Mouse (Mus musculus) spleen, adult 2 months (tissue): ENCODE measurements at regions not wholly inside any gene's neighbourhood (a gene's known extent, or its start where the extent isn't known, plus 50 kb on each side); places are given as distances from the start of the nearest gene placed in this dataset.

Source experiments
- DNase-seq, 2 experiments: peaks; one replicate each; pipeline versions ENCODE4 v3.0.0 to v3.0.0-alpha.2; 2012 to 2021; ENCODE audit warnings: low spot score in 2 of 2, low read depth in 1 of 2
- H3K27ac ChIP-seq: fragments of 200-500 bp; 2 replicates; pipeline ENCODE4 v1.5.1; 2012; ENCODE audit warnings: low read length, inconsistent platforms; ENCODE audit not compliant: insufficient read depth
- H3K27me3 ChIP-seq: fragments of 200-500 bp; 2 replicates; pipeline ENCODE4 v1.6.1; 2012; ENCODE audit warnings: mild to moderate bottlenecking, moderate library complexity, low read length, inconsistent platforms; ENCODE audit not compliant: control insufficient read depth, insufficient read depth
- H3K36me3 ChIP-seq: fragments of 200-500 bp; 2 replicates; pipeline ENCODE4 v1.6.1; 2012; ENCODE audit warnings: mild to moderate bottlenecking, low read length, inconsistent platforms; ENCODE audit not compliant: control insufficient read depth, insufficient read depth
- H3K4me1 ChIP-seq: fragments of 200-500 bp; 2 replicates; pipeline ENCODE4 v1.6.1; 2011; ENCODE audit warnings: inconsistent platforms; ENCODE audit not compliant: control insufficient read depth, insufficient read depth, insufficient read length
- H3K4me3 ChIP-seq: fragments of 200-500 bp; 2 replicates; pipeline ENCODE4 v1.5.1; 2011; ENCODE audit warnings: mild to moderate bottlenecking, inconsistent platforms; ENCODE audit not compliant: insufficient read depth, insufficient read length; ENCODE audit errors: extremely low read depth
- CTCF ChIP-seq: fragments of 200-500 bp; IDR thresholded peaks from 2 replicates; pipeline ENCODE4 v1.5.1; 2011; ENCODE audit warnings: mild to moderate bottlenecking, inconsistent platforms; ENCODE audit not compliant: insufficient read depth, insufficient read length, insufficient replicate concordance; ENCODE audit errors: extremely low read depth
- POLR2A ChIP-seq: fragments of 200-500 bp; IDR thresholded peaks from 2 replicates; pipeline ENCODE4 v1.6.1; 2011; ENCODE audit warnings: low read depth, low read length, inconsistent platforms
- WGBS: fragments of 180-500 bp; shearing (Covaris S2); methylation state at CpG from one replicate; pipeline ENCODE4 v1.1.7; 2018; 5-methylcytosine and 5-hydroxymethylcytosine counted together

DNA sequence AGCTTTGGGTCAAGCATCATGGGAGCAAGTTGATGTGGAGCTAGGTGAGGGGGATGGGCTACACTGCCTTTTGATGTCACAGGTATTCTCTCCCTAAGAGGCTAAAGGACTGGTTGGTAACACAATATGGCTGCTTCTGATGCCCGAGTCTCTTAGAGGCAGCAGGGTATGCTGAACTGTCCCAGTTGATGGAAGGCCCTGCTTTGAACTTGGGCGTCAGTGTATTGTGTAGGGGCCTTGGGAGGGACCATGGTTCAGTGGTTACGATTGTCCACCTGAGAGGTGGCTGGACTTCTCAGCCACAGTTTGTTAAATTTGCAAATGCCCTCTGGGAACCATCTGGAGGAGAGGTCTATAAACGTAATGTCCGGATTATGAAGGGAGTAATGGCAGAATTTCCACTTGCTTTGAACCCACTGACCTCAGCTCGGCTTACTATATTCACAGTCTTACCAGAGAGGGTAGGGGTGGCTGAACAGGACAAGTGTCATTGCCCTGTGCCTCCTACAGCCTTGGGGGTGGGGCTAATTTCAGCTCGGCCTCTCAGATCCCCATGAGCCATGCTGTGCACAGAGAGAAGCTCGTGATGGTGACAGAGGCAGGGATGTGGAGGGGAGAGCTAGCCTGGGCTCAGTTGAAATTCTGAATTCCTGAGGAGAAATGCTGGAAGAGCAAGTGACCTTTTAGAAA, 442.6 kb upstream of the Mgmt start:
- no peaks in the 10 kb centered on the region for H3K4me1 ChIP-seq
- H3K4me3 ChIP-seq: no peak overlapping the region
- 81% methylated on average over 8 of the region's 8 CpGs for WGBS
- TF ChIP-seq POLR2A (no peak), CTCF (no peak)
- no peaks in the 10 kb centered on the region for H3K27me3 ChIP-seq
- H3K27ac ChIP-seq: no peak overlapping the region
- H3K36me3 ChIP-seq: no peaks in the 10 kb centered on the region
- DNase-seq: no peak

- H3K4me3 ChIP-seq: no peak overlapping the region
- H3K36me3 ChIP-seq: no peaks in the 10 kb centered on the region
- no peak overlapping the region for H3K27ac ChIP-seq
- DNase-seq: no peak
- H3K27me3 ChIP-seq: no peaks in the 10 kb centered on the region
- H3K4me1 ChIP-seq: no peaks in the 10 kb centered on the region
- no peak for TF ChIP-seq POLR2A
- no peak for TF ChIP-seq CTCF
- WGBS: 86% methylated on average over 5 of the region's 5 CpGs
Observed at GRCm38 (mm10) chr7:136452561-136452960, 441.9 kb upstream of the Mgmt start.

DNA sequence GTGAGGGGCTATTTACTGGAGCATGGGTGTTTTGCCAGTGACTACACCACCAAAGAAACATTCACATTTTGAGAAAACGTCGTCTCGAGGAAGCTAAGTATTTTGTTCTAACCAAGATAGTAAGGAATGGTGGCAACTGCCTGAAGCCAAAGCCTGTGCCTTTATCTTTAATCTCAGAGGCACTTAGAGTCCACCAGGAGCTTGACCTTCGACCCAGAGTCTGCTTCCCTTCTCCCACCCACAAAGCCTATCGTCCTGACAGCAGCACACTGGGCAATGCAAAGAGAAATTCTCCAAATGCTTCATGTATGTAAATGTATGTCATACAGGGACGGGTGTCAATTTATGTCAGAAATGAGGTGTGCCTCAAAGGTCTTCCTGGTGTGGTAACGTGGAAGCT, 437.2 kb upstream of the Mgmt start:
- WGBS: 50% methylated on average over 7 of the region's 7 CpGs
- Histone ChIP-seq H3K27ac (no peak overlapping the region), H3K4me1 (no peaks in the 10 kb centered on the region), H3K36me3 (no peaks in the 10 kb centered on the region), H3K4me3 (no peak overlapping the region), H3K27me3 (no peaks in the 10 kb centered on the region)
- DNase-seq: no peak
- TF ChIP-seq POLR2A (no peak), CTCF (no peak)

DNA sequence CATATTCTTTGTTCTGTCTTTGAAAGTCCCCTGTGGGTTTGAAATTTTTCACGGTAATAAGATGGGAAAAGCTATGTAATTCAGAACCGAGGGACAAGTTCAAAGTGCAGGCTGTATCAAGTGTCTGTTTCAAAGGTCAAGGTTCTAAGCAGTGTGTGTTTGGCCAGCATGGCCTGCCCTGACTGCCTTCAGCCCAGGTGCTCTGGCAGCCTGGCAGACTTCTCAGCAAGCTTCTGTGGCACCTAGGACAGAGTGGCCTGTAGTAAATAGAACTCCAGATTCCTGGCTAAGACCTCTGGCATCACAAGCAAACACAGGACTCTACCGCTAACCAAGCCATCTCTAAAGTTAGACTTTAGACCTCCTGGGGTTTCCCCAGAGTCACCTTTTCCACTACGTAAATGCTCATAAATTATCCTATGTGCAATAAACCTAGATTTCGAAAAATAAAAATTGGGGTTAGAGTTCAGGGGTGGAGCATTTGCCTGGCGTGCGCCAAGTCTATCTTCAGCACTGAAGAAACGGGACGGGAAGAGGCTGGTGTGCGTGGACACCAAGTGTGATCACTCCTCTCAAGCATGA, 436.5 kb upstream of the Mgmt start:
- DNase-seq: no peak
- Histone ChIP-seq H3K4me1 (no peaks in the 10 kb centered on the region), H3K4me3 (no peak overlapping the region), H3K27me3 (no peaks in the 10 kb centered on the region), H3K36me3 (no peaks in the 10 kb centered on the region), H3K27ac (no peak overlapping the region)
- TF ChIP-seq CTCF (no peak), POLR2A (no peak)
- WGBS: 90% methylated on average over 10 of the region's 10 CpGs

- WGBS: 76% methylated on average over 4 of the region's 4 CpGs
- DNase-seq: no peak
- no peaks in the 10 kb centered on the region for H3K27me3 ChIP-seq
- H3K4me3 ChIP-seq: no peak overlapping the region
- no peaks in the 10 kb centered on the region for H3K4me1 ChIP-seq
- no peak overlapping the region for H3K27ac ChIP-seq
- no peaks in the 10 kb centered on the region for H3K36me3 ChIP-seq
- TF ChIP-seq CTCF: no peak
- no peak for TF ChIP-seq POLR2A
Observed at GRCm38 (mm10) chr7:136477135-136477534, 417.3 kb upstream of the Mgmt start.

DNA sequence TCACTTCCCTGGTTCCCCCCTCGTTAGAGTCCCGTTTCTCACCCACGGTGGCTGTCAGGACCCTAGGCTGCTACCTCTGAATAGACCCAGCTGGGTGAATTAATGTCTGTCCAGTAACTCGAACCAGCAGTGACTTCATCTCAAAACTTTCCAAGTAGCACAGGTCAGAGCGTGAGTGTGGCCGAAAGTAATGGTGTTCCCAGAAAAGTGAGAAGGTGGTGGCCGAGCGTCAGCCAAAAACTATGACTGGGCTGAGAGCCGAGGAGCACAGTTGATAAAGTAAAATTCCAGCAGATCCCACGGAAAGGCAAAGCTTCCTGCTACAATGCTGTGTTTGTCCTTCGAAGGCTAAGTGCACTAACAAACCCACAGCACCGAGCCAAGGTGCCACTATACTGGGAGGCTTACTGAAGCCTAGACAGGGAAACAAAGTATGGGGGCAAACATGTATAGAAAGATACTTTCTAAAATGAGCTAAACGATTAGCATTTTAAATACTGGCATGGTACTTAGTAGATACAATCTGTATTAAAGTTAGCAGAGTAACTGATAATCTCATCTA, 413.7 kb upstream of the Mgmt start:
- TF ChIP-seq POLR2A (no peak), CTCF (no peak)

DNA sequence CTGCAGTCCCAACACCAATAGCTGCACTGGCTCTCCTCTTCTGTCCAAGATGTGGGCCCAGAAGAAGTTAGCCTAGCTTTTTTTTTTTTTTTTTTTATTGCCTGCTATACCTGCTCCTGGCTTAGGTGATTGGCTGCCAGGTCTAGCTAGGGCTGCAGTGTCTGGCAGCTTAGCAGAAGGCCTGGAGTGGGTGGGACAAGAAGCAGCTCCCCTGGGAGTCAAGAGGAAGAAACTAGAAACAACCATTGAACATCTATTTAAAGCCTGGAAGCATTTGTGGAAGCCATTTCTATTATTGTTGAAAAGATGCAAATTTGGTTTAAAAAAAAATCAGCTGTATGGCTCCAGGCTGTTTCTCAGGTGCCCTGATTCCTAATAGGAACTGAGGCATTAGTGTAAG, 411.2 kb upstream of the Mgmt start:
- Histone ChIP-seq H3K4me3 (no peak overlapping the region), H3K27me3 (no peaks in the 10 kb centered on the region), H3K4me1 (no peaks in the 10 kb centered on the region), H3K36me3 (no peaks in the 10 kb centered on the region), H3K27ac (no peak overlapping the region)
- TF ChIP-seq POLR2A: no peak
- no peak for TF ChIP-seq CTCF
- DNase-seq: no peak

More for the DNA sequence above, 413.7 kb upstream of the Mgmt start:
- 79% methylated on average over 13 of the region's 13 CpGs for WGBS
- no peaks in the 10 kb centered on the region for H3K4me1 ChIP-seq
- H3K36me3 ChIP-seq: no peaks in the 10 kb centered on the region
- DNase-seq: no peak
- no peaks in the 10 kb centered on the region for H3K27me3 ChIP-seq
- H3K4me3 ChIP-seq: no peak overlapping the region
- H3K27ac ChIP-seq: no peak overlapping the region
